Mouse (Mus musculus): Measurements from ENCODE around the gene Pou2f3. TPM values are rescaled to one million over a fixed set of nuclear protein-coding genes. Genes with fewer than 3 reads are reported as not detected.

Pou2f3 gene
- polyA plus RNA-seq, 1 experiment from 2014 or later = not detected

DNA sequence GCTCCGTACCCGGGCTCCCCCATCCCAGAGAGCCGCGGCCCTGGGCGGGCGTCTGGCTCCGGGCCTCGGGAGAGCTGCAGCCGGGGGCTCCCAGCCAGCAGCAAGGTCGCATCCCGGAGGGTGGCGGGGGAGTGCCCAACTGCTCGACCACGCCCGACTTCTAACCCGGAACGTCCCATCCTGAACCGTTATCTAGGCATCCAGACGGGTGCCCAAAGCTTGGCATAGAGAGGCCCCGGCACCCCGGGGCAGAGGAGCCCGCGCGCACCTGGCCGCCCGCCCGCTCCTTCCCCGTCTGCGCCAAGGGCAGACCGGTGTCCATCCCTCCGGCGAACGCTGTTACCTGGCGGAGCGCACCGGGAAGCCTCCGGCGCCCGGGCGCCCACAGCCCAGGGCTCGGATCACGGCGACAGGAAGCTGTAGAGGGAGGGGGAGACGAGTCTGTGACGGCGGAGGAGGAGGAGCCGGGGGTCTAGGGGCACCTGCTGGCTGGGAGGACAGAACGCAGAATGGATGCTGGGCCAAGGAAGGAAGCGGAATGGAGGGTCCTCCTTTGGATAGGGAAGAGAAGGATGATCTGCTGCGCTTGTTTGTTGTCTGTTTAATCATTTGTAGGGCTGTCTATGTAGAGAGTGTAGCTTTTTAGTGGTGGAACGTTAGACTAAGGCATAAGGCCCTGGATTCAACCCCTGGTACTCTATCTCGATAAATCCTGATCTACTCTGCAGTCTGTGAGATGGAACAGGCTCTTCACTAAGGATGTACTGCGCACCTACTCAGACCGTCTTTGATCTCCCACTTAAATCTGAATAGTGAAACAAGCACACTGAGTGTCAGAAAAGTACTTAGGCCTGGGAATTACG is 93.8 kb downstream of the Pou2f3 start, which contains the start of gene Tmem136:
Gene Tmem136, minus strand, starts transcription at position 437 of the 863 bp plus-strand sequence.
- peak within 1 kb of the TSS; percentile 87 for H3K9ac ChIP-seq
- 3% methylated on average over 55 of the region's 55 CpGs for WGBS
- ATAC-seq (ENCODE audit: low FRiP score) = peak; percentile 95
- H3K4me1 ChIP-seq = peaks cover 12% of the 10 kb centered on the region
- peak within 1 kb of the TSS; percentile 70 for H3K4me3 ChIP-seq
- H3K4me2 ChIP-seq (replicated peaks) = peak within 1 kb of the TSS; percentile 78
- H3K27ac ChIP-seq = peak within 1 kb of the TSS; percentile 5
- H3K27me3 ChIP-seq = no peaks in the 10 kb centered on the region
- H3K36me3 ChIP-seq = peaks cover 11% of the 10 kb centered on the region
- H3K9me3 ChIP-seq (replicated peaks) = no peaks in the 10 kb centered on the region

- ATAC-seq (ENCODE audit: low FRiP score) = no peak
- Histone ChIP-seq H3K9me3 (replicated peaks) (no peaks in the 10 kb centered on the region), H3K4me1 (peaks cover 12% of the 10 kb centered on the region), H3K36me3 (peaks cover 19% of the 10 kb centered on the region), H3K4me2 (replicated peaks) (peak overlapping the region; percentile 78), H3K27me3 (no peaks in the 10 kb centered on the region), H3K27ac (0 out of 2 replicates have a peak overlapping the region, but pooled peaks have one; percentile 5), H3K4me3 (peak overlapping the region; percentile 70), H3K9ac (peak overlapping the region; percentile 87)
- WGBS = 16% methylated on average over 12 of the region's 12 CpGs
Measured at GRCm38 (mm10) chr9:43115431-43116133, 94.6 kb downstream of the Pou2f3 start.

GRCm38 (mm10) chr9:43114833-43115232 is 95.3 kb downstream of the Pou2f3 start:
- Histone ChIP-seq H3K4me1 (peaks cover 12% of the 10 kb centered on the region), H3K4me3 (no peak overlapping the region), H3K36me3 (peaks cover 23% of the 10 kb centered on the region), H3K27ac (no peak overlapping the region), H3K4me2 (replicated peaks) (no peak overlapping the region), H3K27me3 (no peaks in the 10 kb centered on the region), H3K9me3 (replicated peaks) (no peaks in the 10 kb centered on the region), H3K9ac (no peak overlapping the region)
- ATAC-seq (ENCODE audit: low FRiP score) = no peak
- WGBS = 96% methylated on average over 4 of the region's 4 CpGs

DNA sequence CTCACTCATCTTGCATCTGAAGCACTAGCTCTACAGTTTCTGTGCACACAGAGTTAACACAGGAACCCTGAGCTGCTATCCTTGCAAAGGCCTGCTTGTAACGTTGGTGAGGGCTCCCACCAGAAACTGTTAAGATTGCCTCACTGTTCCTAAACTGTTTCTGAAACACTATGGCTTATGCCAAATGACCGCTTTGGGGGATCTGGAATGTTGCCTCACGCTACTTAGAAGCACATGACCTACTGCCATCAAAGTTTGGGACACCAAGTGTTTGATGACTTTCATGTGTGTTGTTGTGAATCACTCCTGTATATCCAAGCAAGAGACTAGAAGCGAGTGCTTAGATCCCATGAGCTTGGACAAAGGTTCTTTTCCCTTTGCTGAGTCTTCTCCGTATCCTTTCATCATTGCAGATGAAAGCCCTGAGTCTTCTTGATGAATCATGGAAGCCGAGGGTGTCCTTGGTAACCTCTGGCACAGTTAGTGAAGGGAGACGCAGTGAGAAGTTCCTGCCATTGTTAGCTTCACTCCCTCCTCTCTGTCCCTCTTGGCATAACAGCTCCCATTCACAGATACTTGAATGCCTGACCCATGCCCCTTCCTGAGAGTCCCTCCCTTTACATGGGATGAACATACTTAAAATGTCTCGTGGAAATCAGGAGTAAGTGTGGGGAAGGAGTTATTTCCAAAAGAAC is 99.7 kb downstream of the Pou2f3 start:
- Histone ChIP-seq H3K36me3 (peaks cover 23% of the 10 kb centered on the region), H3K27me3 (no peaks in the 10 kb centered on the region), H3K9me3 (replicated peaks) (no peaks in the 10 kb centered on the region), H3K4me1 (peaks cover 11% of the 10 kb centered on the region), H3K4me2 (replicated peaks) (no peak overlapping the region), H3K9ac (no peak overlapping the region), H3K4me3 (no peak overlapping the region), H3K27ac (no peak overlapping the region)
- ATAC-seq (ENCODE audit: low FRiP score) = no peak
- WGBS = 90% methylated on average over 8 of the region's 8 CpGs

DNA sequence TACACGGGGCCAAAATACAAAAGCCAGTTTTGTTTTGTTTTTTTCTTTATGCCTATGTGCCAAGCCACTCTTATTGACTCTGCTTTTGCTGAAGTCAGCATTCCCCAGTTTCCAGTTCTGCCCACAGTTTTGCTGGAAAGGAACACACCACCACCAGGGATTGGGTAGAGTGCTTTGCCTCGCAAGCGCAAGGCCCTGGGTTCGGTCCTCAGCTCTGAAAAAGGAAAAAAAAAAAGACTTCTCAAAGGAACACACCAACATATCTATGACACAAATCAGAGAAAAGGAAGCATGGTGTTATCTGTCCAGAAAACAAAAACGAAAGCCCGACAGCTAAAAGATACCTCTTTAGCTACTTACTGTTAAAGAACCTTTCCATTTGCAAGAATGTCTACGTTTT is 101.0 kb downstream of the Pou2f3 start:
- no peak overlapping the region for H3K9ac ChIP-seq
- 89% methylated on average over 7 of the region's 7 CpGs for whole genome bisulfite sequencing
- peaks cover 15% of the 10 kb centered on the region; the same call in 1 of the 2 replicates for H3K4me1 ChIP-seq
- H3K4me3 ChIP-seq = no peak overlapping the region
- H3K27me3 ChIP-seq = no peaks in the 10 kb centered on the region
- H3K36me3 ChIP-seq = peaks cover 23% of the 10 kb centered on the region
- no peak for ATAC-seq (ENCODE audit: low FRiP score)
- H3K9me3 ChIP-seq (replicated peaks) = no peaks in the 10 kb centered on the region
- H3K27ac ChIP-seq = no peak overlapping the region
- no peak overlapping the region for H3K4me2 ChIP-seq (replicated peaks)

- no peak for ATAC-seq (ENCODE audit: low FRiP score)
- H3K27ac ChIP-seq = no peak overlapping the region
- 86% methylated on average over 3 of the region's 3 CpGs for WGBS
- H3K9ac ChIP-seq = no peak overlapping the region
- H3K4me3 ChIP-seq = no peak overlapping the region
- H3K27me3 ChIP-seq = no peaks in the 10 kb centered on the region
- no peak overlapping the region for H3K4me2 ChIP-seq (replicated peaks)
- peaks cover 18% of the 10 kb centered on the region for H3K4me1 ChIP-seq
- no peaks in the 10 kb centered on the region for H3K9me3 ChIP-seq (replicated peaks)
- peaks cover 23% of the 10 kb centered on the region for H3K36me3 ChIP-seq
Measured at GRCm38 (mm10) chr9:43108721-43109120, 101.4 kb downstream of the Pou2f3 start.

DNA sequence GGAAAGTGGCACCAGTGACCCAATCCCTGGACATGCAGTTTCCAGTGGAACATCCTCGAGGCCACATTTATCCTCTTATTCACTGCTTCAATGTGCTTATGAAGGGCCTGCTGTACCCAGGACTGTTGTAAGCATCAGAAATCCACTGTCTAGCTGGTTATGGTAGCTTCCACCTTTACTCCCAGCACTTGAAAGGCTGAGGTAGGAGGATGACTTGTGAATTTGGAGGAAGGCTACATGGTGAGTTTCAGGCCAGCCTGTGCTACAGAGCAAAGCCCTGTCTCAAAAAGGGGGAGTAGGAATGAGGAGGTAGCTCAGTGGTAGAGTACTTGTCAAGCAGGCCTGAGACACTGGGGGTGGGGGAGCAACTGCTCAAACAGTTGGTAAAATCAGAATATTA is 102.1 kb downstream of the Pou2f3 start:
- 80% methylated on average over 1 of the region's 1 CpGs for WGBS

GRCm38 (mm10) chr9:43107555-43107954 is 102.6 kb downstream of the Pou2f3 start:
- 65% methylated on average over 5 of the region's 5 CpGs for WGBS
- Histone ChIP-seq H3K4me1 (peaks cover 28% of the 10 kb centered on the region), H3K27ac (no peak overlapping the region), H3K4me2 (replicated peaks) (no peak overlapping the region), H3K4me3 (no peak overlapping the region), H3K27me3 (no peaks in the 10 kb centered on the region), H3K9ac (no peak overlapping the region), H3K36me3 (peaks cover 23% of the 10 kb centered on the region), H3K9me3 (replicated peaks) (no peaks in the 10 kb centered on the region)
- no peak for ATAC-seq (ENCODE audit: low FRiP score)

More for the DNA sequence above, 102.1 kb downstream of the Pou2f3 start:
- ATAC-seq (ENCODE audit: low FRiP score) = no peak
- no peaks in the 10 kb centered on the region for H3K27me3 ChIP-seq
- no peak overlapping the region for H3K4me2 ChIP-seq (replicated peaks)
- no peak overlapping the region for H3K9ac ChIP-seq
- no peaks in the 10 kb centered on the region for H3K9me3 ChIP-seq (replicated peaks)
- H3K4me1 ChIP-seq = peaks cover 23% of the 10 kb centered on the region
- H3K36me3 ChIP-seq = peaks cover 23% of the 10 kb centered on the region
- H3K27ac ChIP-seq = no peak overlapping the region
- no peak overlapping the region for H3K4me3 ChIP-seq

- WGBS = 41% methylated on average over 10 of the region's 10 CpGs
- no peak for ATAC-seq (ENCODE audit: low FRiP score)
- no peaks in the 10 kb centered on the region for H3K9me3 ChIP-seq (replicated peaks)
- peaks cover 32% of the 10 kb centered on the region for H3K4me1 ChIP-seq
- peaks cover 20% of the 10 kb centered on the region for H3K36me3 ChIP-seq
- H3K27ac ChIP-seq = peak within 1 kb of the TSS; percentile 89
- H3K4me3 ChIP-seq = peak within 1 kb of the TSS; percentile 74
- peak within 1 kb of the TSS; percentile 94 for H3K9ac ChIP-seq
- H3K4me2 ChIP-seq (replicated peaks) = peak within 1 kb of the TSS; percentile 93
- no peaks in the 10 kb centered on the region for H3K27me3 ChIP-seq
Measured at GRCm38 (mm10) chr9:43107187-43107517, 103.0 kb downstream of the Pou2f3 start, which contains the start of gene Arhgef12. TSS of gene Arhgef12 (minus strand) at chr9:43107239.

GRCm38 (mm10) chr9:43106426-43107186 is 103.6 kb downstream of the Pou2f3 start:
- Histone ChIP-seq H3K9ac (peak overlapping the region; percentile 94), H3K4me3 (peak overlapping the region; percentile 74), H3K4me1 (peaks cover 35% of the 10 kb centered on the region), H3K27me3 (no peaks in the 10 kb centered on the region), H3K4me2 (replicated peaks) (peak overlapping the region; percentile 93), H3K36me3 (peaks cover 15% of the 10 kb centered on the region), H3K27ac (peak overlapping the region; percentile 89), H3K9me3 (replicated peaks) (no peaks in the 10 kb centered on the region)
- 28% methylated on average over 22 of the region's 22 CpGs for WGBS
- peak; percentile 60 for ATAC-seq (ENCODE audit: low FRiP score)

- H3K27ac ChIP-seq = peak overlapping the region; percentile 89
- peaks cover 35% of the 10 kb centered on the region for H3K4me1 ChIP-seq
- peak overlapping the region; percentile 94 for H3K9ac ChIP-seq
- under 1% methylated on average over 64 of the region's 91 CpGs for WGBS
- H3K27me3 ChIP-seq = no peaks in the 10 kb centered on the region
- ATAC-seq (ENCODE audit: low FRiP score) = peak; percentile 87
- peak overlapping the region; percentile 93 for H3K4me2 ChIP-seq (replicated peaks)
- H3K36me3 ChIP-seq = peaks cover 7% of the 10 kb centered on the region
- no peaks in the 10 kb centered on the region for H3K9me3 ChIP-seq (replicated peaks)
- H3K4me3 ChIP-seq = peak overlapping the region; percentile 74
Measured at GRCm38 (mm10) chr9:43105664-43106361, 104.4 kb downstream of the Pou2f3 start.
